Mouse (Mus musculus) adrenal gland, postnatal 25 days (tissue): ENCODE results near the gene Ormdl2. TPM values are rescaled to one million over a fixed set of nuclear protein-coding genes. Genes with fewer than 3 reads are reported as not detected.
"Not testable (repeated sequence)": the region's sequence is repeated elsewhere in the genome, so short reads cannot be mapped to it uniquely, and the experiment has no call there.

Experiments
- DNase-seq: peaks from one replicate; pipeline ENCODE4 v3.0.0; 2021; ENCODE audit warnings: mixed read lengths
- long read RNA-seq: library from polyadenylated mRNA; stranded (forward); transcript quantifications from one replicate; pipeline ENCODE4 v2.0.0, GENCODE M21; 2021
- total RNA-seq: library from RNA; stranded (reverse); gene quantifications from 2 replicates; pipeline ENCODE4 v1.2.3, GENCODE M21; 2021

The Ormdl2 gene
- 48.5 and 49.1 TPM in 2 replicates for total RNA-seq
- long read RNA-seq, transcript Ormdl2-201 (4 exons, 1,573 nt), result minor isoform, 28 of 69 reads
- long read RNA-seq, transcript Ormdl2-204 (4 exons, 724 nt), result major isoform, 30 of 69 reads
- long read RNA-seq, partial matches to known transcripts, result 3 of 69 reads
- long read RNA-seq, other reads (novel, unspliced or antisense), result 6 of 69 reads

DNA sequence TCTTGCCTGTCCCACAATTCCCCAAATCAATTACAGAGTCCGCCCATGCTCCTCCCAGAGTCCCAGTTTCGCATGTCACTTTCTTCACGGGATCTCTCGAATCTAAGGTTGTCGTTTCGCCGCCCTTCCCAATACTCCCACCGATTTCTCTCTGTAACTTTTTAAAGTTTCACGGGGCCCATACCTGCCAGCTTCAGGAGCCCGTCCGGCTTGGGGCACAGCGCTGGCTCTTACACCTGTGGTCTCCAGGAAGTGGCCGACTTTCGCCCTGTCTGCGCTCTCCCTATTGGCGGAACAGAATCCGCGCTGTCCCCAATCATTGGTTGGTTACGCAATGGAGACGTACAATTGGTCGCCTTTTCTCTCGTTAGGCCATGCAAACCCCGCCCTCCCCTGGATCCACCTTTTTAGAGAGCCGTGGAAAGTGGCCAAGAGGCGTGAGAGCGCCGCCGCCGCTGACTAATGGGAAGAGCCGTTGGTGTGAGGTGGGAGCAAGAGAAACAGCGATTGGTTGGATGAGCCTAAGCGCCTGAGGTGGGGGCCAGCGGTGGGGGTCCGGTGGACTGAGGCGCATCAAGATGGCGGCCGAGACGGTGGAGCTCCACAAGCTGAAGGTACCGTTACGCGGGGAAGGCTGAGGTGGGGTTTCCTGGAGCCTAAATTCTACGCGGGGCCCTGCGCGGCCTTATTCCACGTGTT lies at the start of gene Ormdl2:
Ormdl2 (minus strand) TSS at position 288 of the 699 bp plus-strand sequence.
- DNase-seq, result peak; percentile 98

DNA sequence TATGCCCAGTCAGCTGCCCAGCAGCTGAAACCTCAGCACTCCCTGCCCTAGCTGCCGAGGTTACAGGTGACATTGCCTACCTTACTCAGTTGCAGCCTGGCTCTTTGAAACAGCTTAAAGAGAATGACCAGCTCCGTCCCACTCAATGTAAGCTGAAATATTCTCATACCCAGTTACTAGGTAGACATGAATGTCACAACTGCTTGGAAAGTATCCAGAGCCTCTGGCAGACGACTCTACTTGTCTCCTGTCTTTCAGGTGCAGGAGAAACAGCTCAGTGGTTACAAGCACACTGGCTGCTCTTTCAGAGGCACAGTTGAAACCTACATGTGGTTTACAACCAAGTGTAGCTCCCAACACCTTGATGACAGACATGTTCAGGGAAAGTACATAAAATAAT lies 48.9 kb upstream of the Ormdl2 start:
- DNase-seq, result no peak

DNA sequence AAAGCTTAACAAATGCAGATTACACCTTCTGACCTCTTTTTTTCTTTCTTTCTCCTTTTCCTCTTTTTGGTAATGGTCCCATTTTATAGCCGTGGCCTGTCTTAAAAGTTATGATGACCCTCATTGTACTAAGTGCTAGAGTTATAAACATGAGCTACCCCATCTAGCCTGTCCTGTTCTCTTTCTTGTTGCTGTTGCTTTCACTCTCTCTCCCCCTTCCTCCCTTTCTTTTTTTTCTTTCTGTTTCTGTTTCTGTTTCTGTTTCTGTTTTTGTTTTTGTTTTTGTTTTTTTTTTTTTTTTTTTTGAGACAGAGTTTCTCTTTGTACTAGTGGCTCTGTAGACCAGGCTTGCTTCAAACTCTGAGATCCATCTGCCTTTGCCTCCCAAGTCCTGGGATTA lies 45.1 kb upstream of the Ormdl2 start:
- DNase-seq, result no peak

DNA sequence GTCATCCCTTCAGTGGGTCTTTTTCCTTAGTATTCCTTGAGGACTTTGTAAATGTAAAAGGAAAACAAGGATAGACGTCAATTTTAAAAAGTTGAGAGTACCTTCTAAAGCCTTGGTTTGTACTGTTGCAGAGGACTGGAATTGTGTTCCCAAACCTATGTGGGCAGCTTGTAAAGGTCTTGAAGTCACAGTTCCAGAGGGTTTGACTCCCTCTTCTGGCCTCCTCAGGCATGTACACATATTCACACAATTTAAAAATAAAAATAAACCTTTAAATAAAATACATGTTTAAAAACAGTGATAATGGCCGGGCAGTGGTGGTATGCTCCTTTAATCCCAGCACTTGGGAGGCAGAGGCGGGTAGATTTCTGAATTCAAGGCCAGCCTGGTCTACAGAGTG lies 44.6 kb upstream of the Ormdl2 start:
- no peak for DNase-seq

DNA sequence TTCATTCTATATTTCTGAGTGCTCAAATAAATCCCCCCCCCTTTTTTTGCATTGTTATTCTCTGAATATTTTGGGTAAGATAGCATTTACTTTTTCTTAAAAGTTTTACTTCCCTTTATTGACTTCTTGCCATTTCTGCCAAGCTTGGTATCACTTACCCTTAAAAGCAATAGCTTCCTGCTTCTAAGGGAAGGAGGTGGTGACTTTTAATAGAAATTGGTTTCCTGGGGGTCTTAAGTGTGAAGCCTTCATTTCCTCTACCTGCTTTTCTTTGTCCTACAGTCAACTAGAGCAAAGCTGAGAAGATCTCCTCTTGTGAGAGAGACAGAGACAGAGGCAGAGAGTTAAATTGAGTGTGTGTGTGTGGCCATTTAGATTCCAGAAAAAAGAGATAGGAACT lies 39.7 kb upstream of the Ormdl2 start:
- no peak for DNase-seq

DNA sequence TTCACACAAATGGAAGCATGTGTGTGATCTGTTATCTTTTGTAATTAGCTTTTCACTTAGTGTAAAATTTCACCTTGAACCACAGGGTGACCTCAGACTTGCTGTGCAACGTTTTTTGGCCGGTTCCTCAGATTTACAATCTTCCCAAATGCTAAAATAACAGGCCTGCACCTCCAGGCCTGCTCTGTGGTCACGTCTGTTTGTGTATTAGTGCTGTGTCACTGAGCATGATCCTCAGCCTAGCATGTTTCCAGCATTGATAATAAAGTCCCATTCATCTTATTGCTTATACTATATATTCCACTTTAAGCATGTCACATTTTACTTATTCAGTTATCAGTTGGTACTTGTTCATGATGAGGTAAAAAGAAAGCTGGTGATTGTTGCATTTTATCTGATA lies 28.9 kb upstream of the Ormdl2 start:
- DNase-seq, result no peak

DNA sequence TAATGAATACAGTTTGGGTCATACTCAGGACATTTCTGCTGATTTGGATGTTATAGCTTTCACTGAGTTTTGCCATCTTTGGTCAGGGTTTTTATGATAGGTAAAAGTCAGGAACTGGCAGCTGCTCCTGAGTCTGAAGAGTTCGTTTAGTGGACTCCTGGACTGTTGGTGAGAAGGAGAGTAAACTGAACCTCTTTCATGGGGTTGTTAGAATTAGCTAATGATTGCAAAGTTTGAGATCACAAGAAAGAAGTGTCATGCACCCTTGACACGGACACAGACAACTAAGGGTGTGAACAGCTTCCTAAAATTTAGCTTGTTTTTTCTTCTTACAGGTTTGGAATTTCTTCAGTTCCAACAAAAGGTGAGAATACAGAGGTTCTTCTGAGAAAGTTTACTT lies 27.0 kb upstream of the Ormdl2 start:
- DNase-seq, result no peak

DNA sequence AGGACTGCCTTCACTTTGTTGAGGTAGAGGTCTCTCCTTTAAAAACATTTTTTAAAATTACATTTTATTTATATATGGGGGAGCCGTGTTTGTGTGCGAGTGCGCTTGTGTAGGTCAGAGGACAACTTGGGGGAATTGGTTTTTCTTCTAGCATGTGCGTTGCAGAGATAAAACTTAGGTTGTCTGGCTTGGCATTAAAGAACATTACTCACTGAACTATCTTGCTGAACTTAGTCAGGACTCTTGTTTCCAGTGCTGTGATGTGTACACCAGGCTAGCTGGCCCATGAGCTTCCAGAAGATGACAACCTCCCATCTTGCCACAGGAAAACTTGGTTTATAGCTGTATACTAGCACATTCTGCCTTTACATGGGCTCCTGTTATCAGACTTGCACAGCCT lies 25.2 kb upstream of the Ormdl2 start:
- no peak for DNase-seq

DNA sequence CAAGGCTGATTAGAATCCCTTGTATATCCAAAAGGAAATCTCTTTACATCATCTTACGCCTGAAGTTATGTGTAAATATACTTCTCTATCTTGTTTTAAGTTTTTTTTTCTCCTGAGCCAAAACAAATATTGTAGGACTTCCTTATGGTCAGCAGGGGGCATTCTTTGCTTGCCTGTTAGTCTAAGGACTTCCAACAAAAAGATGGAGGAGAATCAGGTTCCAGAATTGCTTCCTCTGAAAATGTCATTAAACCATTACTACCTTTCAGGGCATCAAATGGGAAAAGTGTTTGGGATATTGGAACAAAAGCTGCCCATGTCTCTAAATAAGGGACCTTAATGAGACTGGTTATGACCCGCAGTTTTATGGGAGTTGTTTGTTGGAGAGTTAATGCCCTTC lies 24.1 kb upstream of the Ormdl2 start:
- DNase-seq, result no peak

DNA sequence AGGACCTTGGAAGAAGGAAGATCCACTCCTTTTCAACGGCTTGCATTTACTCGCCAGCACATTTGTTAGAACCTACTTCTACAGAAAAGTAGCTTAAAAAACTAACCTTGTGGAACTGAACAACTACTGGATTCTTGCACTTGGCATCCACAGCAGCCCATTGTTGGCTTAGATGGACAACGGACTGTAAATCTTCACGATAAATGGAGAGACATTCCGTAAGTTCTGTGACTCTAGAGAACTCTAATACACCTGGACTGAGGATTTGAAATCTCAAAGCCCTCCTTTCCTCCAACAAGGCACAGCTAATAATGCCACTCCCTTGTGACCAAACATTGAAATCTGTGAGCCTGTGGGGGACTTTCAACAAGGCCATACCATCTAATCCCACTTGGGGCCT lies 21.8 kb upstream of the Ormdl2 start:
- DNase-seq, result no peak

DNA sequence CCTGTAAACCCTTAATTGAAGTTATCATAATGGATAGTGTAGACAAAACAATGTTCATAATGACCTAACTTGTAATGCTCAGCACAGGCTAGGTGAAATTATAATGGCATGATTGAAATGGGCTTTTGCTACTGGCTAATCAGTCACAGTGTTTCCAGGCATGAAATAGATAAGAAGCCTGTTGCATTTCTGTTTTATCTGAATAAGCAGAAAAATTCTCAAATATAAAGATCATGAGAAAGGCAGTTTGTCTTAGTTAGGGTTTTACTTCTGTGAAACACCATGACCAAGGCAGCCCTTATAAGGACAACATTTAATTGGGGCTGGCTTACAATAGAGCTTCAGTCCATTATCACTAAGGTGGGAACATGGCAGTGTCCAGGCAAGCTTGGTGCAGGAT lies 19.2 kb upstream of the Ormdl2 start:
- no peak for DNase-seq

DNA sequence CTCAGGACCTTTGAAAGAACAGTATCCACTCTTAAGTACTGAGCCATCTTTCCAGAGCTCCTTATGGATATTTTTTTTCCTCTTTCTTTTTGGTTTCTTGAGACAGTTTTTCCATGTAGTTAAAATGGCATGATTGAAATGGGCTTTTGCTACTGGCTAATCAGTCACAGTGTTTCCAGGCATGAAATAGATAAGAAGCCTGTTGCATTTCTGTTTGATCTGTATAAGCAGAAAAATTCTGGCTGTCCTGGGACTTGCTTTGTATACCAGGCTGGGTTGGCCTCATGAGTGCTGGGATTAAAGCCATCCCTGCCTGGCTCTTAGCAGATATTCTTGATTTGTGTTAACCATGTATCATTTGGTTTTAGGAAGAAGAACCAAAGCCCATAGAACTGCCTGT lies 18.0 kb upstream of the Ormdl2 start:
- no peak for DNase-seq

DNA sequence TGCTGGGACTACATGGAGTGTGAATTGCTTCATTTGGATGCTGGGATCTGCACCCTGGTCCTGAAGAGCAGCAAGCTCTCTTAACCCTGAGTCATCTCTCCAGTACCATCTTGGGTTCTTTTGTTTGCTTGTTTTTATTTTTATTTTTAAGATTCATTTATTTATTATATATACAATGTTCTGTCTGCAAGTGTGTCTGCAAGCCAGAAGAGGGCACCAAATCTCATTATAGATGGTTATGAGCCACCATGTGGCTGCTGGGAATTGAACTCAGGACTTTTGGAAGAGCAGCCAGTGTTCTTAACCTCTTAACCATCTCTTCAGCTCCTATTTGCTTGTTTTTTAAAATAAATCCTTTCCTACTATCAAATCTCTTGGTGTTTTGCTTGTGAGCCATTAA lies 16.0 kb upstream of the Ormdl2 start:
- no peak for DNase-seq

DNA sequence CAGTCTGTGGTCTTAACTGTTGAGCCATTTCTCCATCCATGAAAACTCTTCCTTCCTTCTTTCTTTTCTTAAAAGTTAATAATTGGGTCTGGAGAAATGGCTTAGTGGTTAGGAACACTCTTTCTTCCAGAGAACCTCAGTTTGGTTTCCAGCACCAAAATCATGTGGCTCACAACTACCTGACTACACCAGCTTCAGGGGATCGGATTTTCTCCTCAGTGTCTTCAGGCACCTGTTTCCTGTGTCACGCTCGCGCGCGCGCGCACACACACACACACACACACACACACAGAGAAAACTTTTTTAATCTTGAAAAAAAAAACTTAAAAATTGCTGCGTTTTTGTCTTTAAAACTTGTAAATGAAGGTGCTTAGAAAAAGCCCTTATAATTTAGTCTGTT lies 2.4 kb upstream of the Ormdl2 start:
- DNase-seq, result no peak

DNA sequence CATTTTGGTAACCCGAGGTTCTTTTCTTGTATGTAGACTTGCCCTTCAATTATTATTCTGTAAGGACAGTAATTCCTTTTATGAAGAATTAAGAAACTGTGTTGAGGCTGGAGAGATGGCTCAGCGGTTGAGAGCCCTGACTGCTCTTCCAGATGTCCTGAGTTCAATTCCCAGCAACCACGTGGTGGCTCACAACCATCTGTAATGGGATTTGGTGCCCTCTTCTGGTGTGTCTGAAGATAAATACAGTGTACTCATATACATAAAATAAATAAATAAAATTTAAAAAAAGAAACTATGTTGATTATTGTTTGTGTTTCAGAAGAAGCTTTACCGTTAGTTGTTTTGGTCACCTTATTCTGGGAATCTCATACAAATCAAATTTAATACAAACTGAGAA lies 1.6 kb upstream of the Ormdl2 start:
- DNase-seq, result not testable (repeated sequence)

DNA sequence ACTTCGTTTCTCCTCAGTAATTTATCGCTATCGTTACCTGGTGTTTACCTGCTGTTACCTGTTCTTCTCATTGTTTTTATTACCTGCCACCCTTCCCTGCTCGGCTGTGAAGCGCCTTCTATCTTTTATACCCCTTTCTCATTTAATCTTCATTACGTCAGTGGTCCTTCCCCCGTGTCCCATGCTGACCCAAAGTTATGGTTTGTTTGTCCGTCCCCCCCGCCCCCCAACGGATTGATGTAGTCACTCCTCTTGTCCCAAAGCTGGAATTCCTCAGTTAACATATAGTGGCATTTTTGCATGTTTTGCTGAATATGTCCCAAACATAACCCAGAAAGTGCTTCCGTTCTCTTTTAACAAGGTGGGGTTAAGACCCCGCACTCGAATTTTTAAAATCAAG lies 690 bp upstream of the Ormdl2 start:
- DNase-seq, result no peak

DNA sequence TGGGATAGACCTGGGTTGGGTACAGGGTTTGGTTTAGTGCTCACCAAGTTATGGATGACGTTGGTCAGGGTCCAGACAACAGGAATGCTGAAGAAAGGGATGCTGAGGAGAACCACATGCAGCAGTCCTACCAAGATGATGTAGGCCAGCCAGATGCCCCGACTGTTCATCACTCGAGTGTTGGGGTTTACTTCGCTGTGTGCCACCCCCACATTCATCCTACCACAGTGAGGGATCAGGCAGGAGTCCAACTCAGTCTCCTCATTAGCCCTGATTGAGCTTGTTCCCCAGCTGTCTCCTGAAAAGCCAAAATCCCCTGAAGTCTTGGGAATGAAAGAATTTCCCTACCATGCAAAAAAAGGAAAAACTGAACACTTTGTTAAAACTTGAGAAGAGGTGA lies 1.2 kb downstream of the Ormdl2 start:
- DNase-seq, result no peak

DNA sequence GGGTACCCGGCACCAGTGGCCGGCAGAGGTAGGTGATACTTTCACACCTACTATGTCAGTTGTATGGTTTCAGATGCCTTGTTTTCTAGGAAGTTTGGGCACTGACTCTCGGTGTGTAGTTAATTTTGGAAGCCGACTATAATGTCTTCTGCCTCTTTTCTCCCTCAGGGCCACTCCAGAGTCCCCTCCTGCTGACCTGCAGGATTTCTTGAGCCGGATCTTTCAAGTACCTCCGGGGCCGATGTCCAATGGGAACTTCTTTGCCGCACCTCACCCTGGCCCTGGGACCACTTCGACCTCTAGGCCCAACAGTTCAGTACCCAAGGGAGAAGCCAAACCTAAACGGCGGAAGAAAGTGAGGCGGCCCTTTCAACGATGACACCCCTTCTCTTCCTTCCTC lies 4.4 kb downstream of the Ormdl2 start, which contains the start of gene Sarnp:
Sarnp (plus strand) TSS at position 301 of the 400 bp plus-strand sequence.
- no peak for DNase-seq

DNA sequence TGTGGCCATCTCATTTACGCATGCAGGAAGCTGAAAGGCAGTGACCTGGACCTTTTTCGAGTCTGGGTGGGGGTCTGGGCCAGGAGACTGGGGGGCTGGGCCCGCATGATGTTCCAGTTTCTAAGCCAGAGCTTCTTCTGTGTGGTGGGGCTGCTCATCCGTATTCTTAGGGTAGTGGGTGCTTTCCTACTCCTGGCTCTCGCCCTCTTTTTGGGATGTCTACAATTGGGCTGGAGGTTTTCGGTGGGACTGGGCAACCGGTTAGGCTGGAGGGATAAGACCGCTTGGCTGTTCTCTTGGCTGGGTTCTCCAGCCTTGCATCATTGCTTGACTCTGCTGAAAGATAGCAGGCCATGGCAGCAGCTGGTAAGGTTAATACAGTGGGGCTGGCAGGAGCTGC lies 14.4 kb downstream of the Ormdl2 start:
- DNase-seq, result no peak

DNA sequence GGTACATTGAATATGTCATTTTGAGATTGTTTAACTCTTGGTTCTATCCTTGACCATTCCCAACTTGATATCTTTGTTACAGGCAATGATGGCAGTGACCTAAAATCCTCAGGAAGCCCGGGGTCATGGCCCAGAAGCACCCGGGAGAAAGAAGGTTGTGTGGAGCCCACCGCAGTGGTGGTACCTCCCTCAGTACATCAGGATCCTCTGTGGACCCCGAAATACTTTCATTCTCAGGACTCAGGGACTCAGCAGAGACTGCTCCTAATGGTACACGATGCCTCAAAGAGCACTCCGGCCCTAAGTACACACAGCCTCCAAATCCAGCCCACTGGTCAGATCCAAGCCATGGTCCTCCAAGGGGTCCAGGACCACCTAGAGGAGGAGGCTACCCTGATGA lies 15.4 kb downstream of the Ormdl2 start:
- DNase-seq, result no peak

DNA sequence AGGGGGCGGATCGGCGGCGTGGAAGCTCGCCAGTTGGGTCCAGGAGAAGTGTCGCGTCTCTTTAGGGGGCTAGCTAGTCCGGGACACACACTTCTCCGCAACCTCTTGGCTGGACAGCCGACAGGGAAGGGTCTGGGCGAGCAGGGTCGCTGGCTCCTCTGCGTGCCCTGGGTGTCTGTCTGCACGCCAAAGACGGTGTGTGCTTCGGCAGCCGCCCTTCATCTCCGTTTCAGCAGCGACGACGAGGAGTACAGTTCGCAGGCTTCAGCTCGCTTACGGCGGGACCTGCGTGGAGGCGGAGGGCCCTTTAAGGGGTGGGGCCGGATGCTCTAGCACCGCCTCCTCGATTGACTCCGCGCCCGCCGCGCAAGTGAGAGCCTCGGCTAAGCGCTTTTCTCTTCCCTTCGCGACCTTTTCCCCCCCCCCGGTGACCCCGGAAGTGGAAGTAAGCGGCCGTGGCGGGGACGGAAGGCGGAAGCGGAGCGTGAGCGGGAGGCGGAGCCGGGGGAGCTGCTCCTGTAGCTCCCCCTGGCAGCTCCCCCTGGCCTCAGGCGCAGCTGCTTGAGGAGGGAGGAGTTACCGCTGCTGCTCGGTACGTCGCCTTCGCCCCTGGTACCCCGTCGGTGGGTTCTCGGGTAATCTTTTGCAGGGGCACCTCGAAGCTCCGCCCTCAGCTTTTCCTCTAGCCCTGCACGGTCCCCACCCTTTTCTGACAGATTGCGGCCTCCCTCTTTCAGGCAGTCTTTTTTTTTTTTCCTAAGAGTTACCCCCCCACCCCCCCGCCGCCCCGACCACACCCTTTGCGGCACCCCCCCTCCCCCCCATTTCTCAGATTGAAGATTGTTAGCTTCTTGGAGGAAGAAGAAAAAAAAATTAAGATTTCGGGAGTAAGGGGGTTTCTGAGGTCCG lies 16.1 kb downstream of the Ormdl2 start:
- DNase-seq, result peak; percentile 97

DNA sequence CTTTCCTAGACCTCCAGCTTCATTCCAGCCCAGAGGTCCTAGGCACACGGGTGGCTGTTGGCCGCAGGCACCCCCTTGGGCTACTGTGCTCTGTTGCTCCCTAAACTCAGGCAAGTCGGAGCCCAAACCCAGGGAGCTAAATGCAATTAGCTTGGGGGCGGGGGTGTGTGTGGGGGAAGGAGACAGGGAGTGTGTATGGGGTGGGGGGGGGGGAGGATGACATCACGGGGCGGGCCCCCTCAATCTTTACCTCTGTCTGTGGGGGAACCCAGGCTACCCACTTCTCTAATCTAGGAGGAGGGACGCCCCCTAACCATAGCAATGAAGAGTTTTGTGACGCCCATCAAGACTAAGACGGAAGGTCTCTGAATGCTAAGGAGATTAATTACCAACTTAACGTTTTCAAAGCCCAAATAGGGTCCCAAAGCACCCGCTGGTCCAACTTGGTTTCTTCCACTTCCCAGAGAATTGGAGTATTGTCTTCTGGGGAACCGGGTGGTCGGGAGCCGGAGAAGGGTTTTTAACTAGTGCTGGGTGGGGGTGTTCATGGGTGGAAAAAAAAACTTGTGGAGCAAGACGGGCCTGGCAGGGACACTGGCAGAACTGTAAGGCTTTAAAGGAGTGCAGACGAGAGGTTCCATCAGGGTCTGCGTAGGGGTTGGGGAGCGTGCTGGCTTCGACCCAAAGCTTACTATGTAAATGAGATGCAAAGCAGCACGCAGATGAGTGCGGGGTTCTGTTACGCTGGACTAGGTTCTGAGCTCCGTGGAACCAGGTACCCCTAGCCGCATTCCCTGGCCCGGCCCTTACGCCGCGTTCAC lies 17.0 kb downstream of the Ormdl2 start, which contains the start of gene Tmem198b:
Tmem198b (minus strand) TSS at position 100 of the 821 bp plus-strand sequence.
- DNase-seq, result peak; percentile 59
